Mouse (Mus musculus) forebrain, embryonic 11.5 days (tissue): ENCODE data around the gene Wasl. TPM values are rescaled to one million over a fixed set of nuclear protein-coding genes. Genes with fewer than 3 reads are reported as not detected.

Experiments
- ATAC-seq: fragments of 200-750 bp; cut with Nextera tagmentation; replicated peaks from 2 replicates; pipeline ENCODE4 v1.8.0; 2017; ENCODE audit warnings: moderate TSS enrichment; ENCODE audit not compliant: low FRiP score
- DNase-seq: peaks from one replicate; pipeline ENCODE4 v3.0.0-alpha.2; 2017; ENCODE audit warnings: low spot score
- H3K27ac ChIP-seq: fragments of 300-500 bp; sonication (generic); 2 replicates; pipeline ENCODE4 v1.5.1; 2014; ENCODE audit warnings: low read depth, low read length
- H3K27me3 ChIP-seq: fragments of 300-500 bp; sonication (generic); 2 replicates; pipeline ENCODE4 v1.6.1; 2014; ENCODE audit warnings: mild to moderate bottlenecking, low read length, mixed read lengths; ENCODE audit not compliant: control insufficient read depth, insufficient read depth
- H3K36me3 ChIP-seq: fragments of 300-500 bp; sonication (generic); 2 replicates; pipeline ENCODE4 v1.6.1; 2014; ENCODE audit warnings: mild to moderate bottlenecking, low read length, moderate library complexity, mixed read lengths; ENCODE audit not compliant: control insufficient read depth, insufficient read depth
- H3K4me1 ChIP-seq: fragments of 300-500 bp; sonication (generic); replicated peaks from 2 replicates; pipeline ENCODE4 v1.6.1; 2014; ENCODE audit warnings: low read length, mixed read lengths; ENCODE audit not compliant: control insufficient read depth, insufficient read depth
- H3K4me2 ChIP-seq: fragments of 300-500 bp; sonication (generic); 2 replicates; pipeline ENCODE4 v1.6.1; 2014; ENCODE audit warnings: low read depth, mild to moderate bottlenecking, low read length, moderate library complexity, mixed read lengths; ENCODE audit not compliant: severe bottlenecking
- H3K4me3 ChIP-seq: fragments of 300-500 bp; sonication (generic); 2 replicates; pipeline ENCODE4 v1.5.1; 2014; ENCODE audit warnings: low read depth, low read length
- H3K9ac ChIP-seq: fragments of 300-500 bp; sonication (generic); 2 replicates; pipeline ENCODE4 v1.6.1; 2014; ENCODE audit warnings: low read length
- H3K9me3 ChIP-seq: fragments of 300-500 bp; sonication (generic); 2 replicates; pipeline ENCODE4 v1.6.1; 2016; ENCODE audit warnings: low read length, mixed read lengths; ENCODE audit not compliant: control insufficient read depth
- WGBS: fragments of 180-500 bp; shearing (Covaris S2); extraction: QIAGEN DNeasy Blood & Tissue Kit; methylation state at CpG from one replicate; pipeline ENCODE4 v1.1.7; 2014; 5-methylcytosine and 5-hydroxymethylcytosine counted together
- polyA plus RNA-seq: library from polyadenylated mRNA; unstranded; fragments of >200 nt; fragmentation: Nextera tagmentation; extraction: Ambion mirVana; gene quantifications from 2 replicates; pipeline ENCODE4 v1.2.1, GENCODE M21; 2014

Gene Wasl
- polyA plus RNA-seq, 1 experiment from 2014 or later, result 64.0 TPM

- H3K4me3 ChIP-seq, result no peak overlapping the region
- H3K27ac ChIP-seq, result no peak overlapping the region
- H3K9me3 ChIP-seq, result no peaks in the 10 kb centered on the region
- no peak overlapping the region for H3K4me2 ChIP-seq
- H3K27me3 ChIP-seq, result no peaks in the 10 kb centered on the region
- H3K36me3 ChIP-seq, result peaks cover 3% of the 10 kb centered on the region; the same call in 1 of the 2 replicates
- no peak overlapping the region for H3K9ac ChIP-seq
- ATAC-seq (no peak; the same call in 1 of the 2 replicates), DNase-seq (no peak)
- no peaks in the 10 kb centered on the region for H3K4me1 ChIP-seq
- 93% methylated on average over 6 of the region's 6 CpGs for WGBS
Observed at GRCm38 (mm10) chr6:24613346-24613745, 51.5 kb downstream of the Wasl start.

- Histone ChIP-seq H3K4me1 (no peaks in the 10 kb centered on the region), H3K9ac (no peak overlapping the region), H3K4me2 (no peak overlapping the region), H3K9me3 (no peaks in the 10 kb centered on the region), H3K27me3 (no peaks in the 10 kb centered on the region), H3K4me3 (no peak overlapping the region), H3K27ac (no peak overlapping the region), H3K36me3 (no peaks in the 10 kb centered on the region; the same call in 1 of the 2 replicates)
- ATAC-seq (no peak), DNase-seq (no peak)
- 92% methylated on average over 7 of the region's 7 CpGs for WGBS
Observed at GRCm38 (mm10) chr6:24612074-24612755, 52.6 kb downstream of the Wasl start.

GRCm38 (mm10) chr6:24610358-24610757, 54.5 kb downstream of the Wasl start:
- H3K36me3 ChIP-seq, result no peaks in the 10 kb centered on the region; the same call in 1 of the 2 replicates
- ATAC-seq (no peak), DNase-seq (no peak)
- H3K27ac ChIP-seq, result no peak overlapping the region
- no peak overlapping the region for H3K4me2 ChIP-seq
- 90% methylated on average over 4 of the region's 4 CpGs for WGBS
- no peaks in the 10 kb centered on the region for H3K9me3 ChIP-seq
- H3K9ac ChIP-seq, result no peak overlapping the region
- H3K27me3 ChIP-seq, result no peaks in the 10 kb centered on the region
- no peak overlapping the region for H3K4me3 ChIP-seq
- H3K4me1 ChIP-seq, result no peaks in the 10 kb centered on the region

- 88% methylated on average over 4 of the region's 4 CpGs for WGBS
- Histone ChIP-seq H3K4me3 (no peak overlapping the region), H3K27me3 (no peaks in the 10 kb centered on the region), H3K4me1 (no peaks in the 10 kb centered on the region), H3K9ac (no peak overlapping the region), H3K36me3 (no peaks in the 10 kb centered on the region; the same call in 1 of the 2 replicates), H3K4me2 (no peak overlapping the region), H3K27ac (no peak overlapping the region), H3K9me3 (no peaks in the 10 kb centered on the region)
- DNase-seq (no peak), ATAC-seq (no peak)
Observed at GRCm38 (mm10) chr6:24609531-24609930, 55.3 kb downstream of the Wasl start.

GRCm38 (mm10) chr6:24608682-24609081, 56.1 kb downstream of the Wasl start:
- H3K4me2 ChIP-seq, result no peak overlapping the region
- 93% methylated on average over 3 of the region's 3 CpGs for WGBS
- DNase-seq (no peak), ATAC-seq (no peak)
- H3K27me3 ChIP-seq, result no peaks in the 10 kb centered on the region
- no peak overlapping the region for H3K4me3 ChIP-seq
- H3K27ac ChIP-seq, result no peak overlapping the region
- no peak overlapping the region for H3K9ac ChIP-seq
- H3K4me1 ChIP-seq, result no peaks in the 10 kb centered on the region
- no peaks in the 10 kb centered on the region; the same call in 1 of the 2 replicates for H3K36me3 ChIP-seq
- H3K9me3 ChIP-seq, result no peaks in the 10 kb centered on the region

GRCm38 (mm10) chr6:24608129-24608528, 56.7 kb downstream of the Wasl start:
- no peaks in the 10 kb centered on the region for H3K36me3 ChIP-seq
- DNase-seq, result no peak
- no peaks in the 10 kb centered on the region for H3K27me3 ChIP-seq
- ATAC-seq, result no peak
- no peaks in the 10 kb centered on the region for H3K9me3 ChIP-seq
- H3K4me3 ChIP-seq, result no peak overlapping the region
- no peak overlapping the region for H3K9ac ChIP-seq
- H3K27ac ChIP-seq, result no peak overlapping the region
- no peak overlapping the region for H3K4me2 ChIP-seq
- 86% methylated on average over 4 of the region's 4 CpGs for WGBS
- no peaks in the 10 kb centered on the region for H3K4me1 ChIP-seq

- Histone ChIP-seq H3K4me3 (no peak overlapping the region), H3K9ac (no peak overlapping the region), H3K9me3 (no peaks in the 10 kb centered on the region), H3K4me2 (no peak overlapping the region), H3K27ac (no peak overlapping the region), H3K4me1 (no peaks in the 10 kb centered on the region), H3K36me3 (no peaks in the 10 kb centered on the region), H3K27me3 (no peaks in the 10 kb centered on the region)
- DNase-seq, result no peak
- ATAC-seq, result no peak
- WGBS, result 96% methylated on average over 15 of the region's 15 CpGs
Observed at GRCm38 (mm10) chr6:24607531-24607930, 57.3 kb downstream of the Wasl start.

- no peak for ATAC-seq
- Histone ChIP-seq H3K9me3 (no peaks in the 10 kb centered on the region), H3K4me1 (no peaks in the 10 kb centered on the region), H3K27me3 (no peaks in the 10 kb centered on the region), H3K4me2 (no peak overlapping the region), H3K9ac (no peak overlapping the region), H3K4me3 (no peak overlapping the region), H3K27ac (no peak overlapping the region), H3K36me3 (no peaks in the 10 kb centered on the region)
- DNase-seq, result no peak
- 83% methylated on average over 10 of the region's 10 CpGs for WGBS
Observed at GRCm38 (mm10) chr6:24606512-24606911, 58.3 kb downstream of the Wasl start.

- H3K9ac ChIP-seq, result no peak overlapping the region
- no peak for ATAC-seq
- DNase-seq, result no peak
- H3K4me3 ChIP-seq, result no peak overlapping the region
- WGBS, result 94% methylated on average over 8 of the region's 8 CpGs
- H3K9me3 ChIP-seq, result no peaks in the 10 kb centered on the region
- no peaks in the 10 kb centered on the region for H3K4me1 ChIP-seq
- no peaks in the 10 kb centered on the region for H3K36me3 ChIP-seq
- H3K27ac ChIP-seq, result no peak overlapping the region
- H3K27me3 ChIP-seq, result no peaks in the 10 kb centered on the region
- H3K4me2 ChIP-seq, result no peak overlapping the region
Observed at GRCm38 (mm10) chr6:24605631-24606030, 59.2 kb downstream of the Wasl start.
